Mouse (Mus musculus) midbrain, embryonic 11.5 days (tissue): ENCODE data around the gene Pcnx4. TPM values are rescaled to one million over a fixed set of nuclear protein-coding genes. Genes with fewer than 3 reads are reported as not detected.

Experiments used
- ATAC-seq: fragments of 200-750 bp; cut with Nextera tagmentation; 2 replicates; pipeline ENCODE4 v1.8.0; 2017; ENCODE audit warnings: moderate TSS enrichment, moderate library complexity; ENCODE audit not compliant: low FRiP score
- DNase-seq: peaks from one replicate; pipeline ENCODE4 v3.0.0; 2015; ENCODE audit warnings: low spot score; ENCODE audit errors: missing footprints
- H3K27ac ChIP-seq: fragments of 300-500 bp; sonication (generic); 2 replicates; pipeline ENCODE4 v1.5.1; 2014; ENCODE audit warnings: low read depth, low read length
- H3K27me3 ChIP-seq: fragments of 300-500 bp; sonication (generic); 2 replicates; pipeline ENCODE4 v1.6.1; 2014; ENCODE audit warnings: mild to moderate bottlenecking, low read length, moderate library complexity, mixed read lengths; ENCODE audit not compliant: control insufficient read depth, insufficient read depth
- H3K36me3 ChIP-seq: fragments of 300-500 bp; sonication (generic); 2 replicates; pipeline ENCODE4 v1.6.1; 2014; ENCODE audit warnings: mild to moderate bottlenecking, low read length, moderate library complexity, mixed read lengths; ENCODE audit not compliant: control insufficient read depth, insufficient read depth
- H3K4me1 ChIP-seq: fragments of 300-500 bp; sonication (generic); 2 replicates; pipeline ENCODE4 v1.6.1; 2014; ENCODE audit warnings: low read length; ENCODE audit not compliant: control insufficient read depth, insufficient read depth
- H3K4me2 ChIP-seq: fragments of 300-500 bp; sonication (generic); 2 replicates; pipeline ENCODE4 v1.6.1; 2014; ENCODE audit warnings: mild to moderate bottlenecking, moderate library complexity
- H3K4me3 ChIP-seq: fragments of 300-500 bp; sonication (generic); 2 replicates; pipeline ENCODE4 v1.5.1; 2014; ENCODE audit warnings: low read depth, low read length
- H3K9ac ChIP-seq: fragments of 300-500 bp; sonication (generic); 2 replicates; pipeline ENCODE4 v1.6.1; 2014; ENCODE audit warnings: low read length
- H3K9me3 ChIP-seq: fragments of 300-500 bp; sonication (generic); 2 replicates; pipeline ENCODE4 v1.6.1; 2016; ENCODE audit warnings: low read length; ENCODE audit not compliant: control insufficient read depth
- WGBS: fragments of 180-500 bp; shearing (Covaris S2); extraction: QIAGEN DNeasy Blood & Tissue Kit; methylation state at CpG from one replicate; pipeline ENCODE4 v1.1.7; 2014; 5-methylcytosine and 5-hydroxymethylcytosine counted together
- polyA plus RNA-seq: library from polyadenylated mRNA; unstranded; fragments of >200 nt; fragmentation: Nextera tagmentation; extraction: Ambion mirVana; gene quantifications from 2 replicates; pipeline ENCODE4 v1.2.1, GENCODE M21; 2014

The Pcnx4 gene
- polyA plus RNA-seq, 1 experiment from 2014 or later: 15.0 TPM

GRCm38 (mm10) chr12:72622853-72623496, 86.8 kb downstream of the Pcnx4 start:
- no peak for DNase-seq
- H3K9ac ChIP-seq: no peak overlapping the region
- no peak overlapping the region for H3K27ac ChIP-seq
- no peaks in the 10 kb centered on the region for H3K27me3 ChIP-seq
- H3K9me3 ChIP-seq: no peaks in the 10 kb centered on the region
- no peak overlapping the region for H3K4me3 ChIP-seq
- H3K4me2 ChIP-seq: no peak overlapping the region
- 87% methylated on average over 5 of the region's 5 CpGs for WGBS
- H3K36me3 ChIP-seq: no peaks in the 10 kb centered on the region
- no peak for ATAC-seq
- H3K4me1 ChIP-seq: no peaks in the 10 kb centered on the region

DNA sequence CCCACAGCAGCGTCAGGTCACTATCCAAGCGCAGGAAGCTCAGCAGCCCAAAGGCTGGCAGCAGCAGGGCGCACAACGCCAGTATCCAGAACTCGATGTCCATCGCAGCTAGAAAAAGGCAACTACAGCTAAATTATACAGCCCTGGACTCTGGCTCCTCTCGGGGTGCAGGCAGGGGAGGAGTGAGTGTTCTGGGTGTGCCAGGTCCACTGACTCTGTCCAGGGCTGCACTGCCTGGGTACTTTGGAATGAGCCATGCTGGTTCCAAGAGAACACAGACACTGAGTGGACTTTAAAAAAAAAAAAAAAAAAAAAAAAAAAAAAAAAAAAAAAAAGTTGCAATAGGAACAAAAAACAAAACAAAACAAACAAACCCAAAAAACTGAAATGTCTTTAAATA, 92.6 kb downstream of the Pcnx4 start:
- H3K4me1 ChIP-seq: no peaks in the 10 kb centered on the region
- 93% methylated on average over 7 of the region's 7 CpGs for WGBS
- H3K9ac ChIP-seq: no peak overlapping the region
- H3K27me3 ChIP-seq: no peaks in the 10 kb centered on the region
- ATAC-seq (no peak), DNase-seq (no peak)
- no peak overlapping the region for H3K4me2 ChIP-seq
- no peaks in the 10 kb centered on the region for H3K36me3 ChIP-seq
- no peak overlapping the region for H3K4me3 ChIP-seq
- H3K9me3 ChIP-seq: no peaks in the 10 kb centered on the region
- no peak overlapping the region for H3K27ac ChIP-seq

Other genes starting within 250 kb of the Pcnx4 start
- 332 and 335 TPM in 2 replicates for gene Rtn1, start 127.3 kb upstream of the Pcnx4 start, polyA plus RNA-seq
- gene Lrrc9, start 94.5 kb upstream of the Pcnx4 start, polyA plus RNA-seq: 1.5 and 1.9 TPM in 2 replicates
- gene Gm4756, start 113.3 kb downstream of the Pcnx4 start, polyA plus RNA-seq: not detected in 2 replicates
- gene Dhrs7, start 128.5 kb downstream of the Pcnx4 start, polyA plus RNA-seq: 12.4 and 12.8 TPM in 2 replicates
- gene Ppm1a, start 221.1 kb downstream of the Pcnx4 start, polyA plus RNA-seq: 70.6 and 77.5 TPM in 2 replicates